Mouse (Mus musculus) kidney, postnatal 14 days (tissue): ENCODE measurements around the gene Ndufa4l2.

Experiments used
- DNase-seq: peaks from one replicate; pipeline ENCODE4 v3.0.0; 2022; ENCODE audit warnings: mixed read lengths

The Ndufa4l2 gene

GRCm38 (mm10) chr10:127526681-127527080 is 11.9 kb downstream of the Ndufa4l2 start:
- DNase-seq, result peak; percentile 75

DNA sequence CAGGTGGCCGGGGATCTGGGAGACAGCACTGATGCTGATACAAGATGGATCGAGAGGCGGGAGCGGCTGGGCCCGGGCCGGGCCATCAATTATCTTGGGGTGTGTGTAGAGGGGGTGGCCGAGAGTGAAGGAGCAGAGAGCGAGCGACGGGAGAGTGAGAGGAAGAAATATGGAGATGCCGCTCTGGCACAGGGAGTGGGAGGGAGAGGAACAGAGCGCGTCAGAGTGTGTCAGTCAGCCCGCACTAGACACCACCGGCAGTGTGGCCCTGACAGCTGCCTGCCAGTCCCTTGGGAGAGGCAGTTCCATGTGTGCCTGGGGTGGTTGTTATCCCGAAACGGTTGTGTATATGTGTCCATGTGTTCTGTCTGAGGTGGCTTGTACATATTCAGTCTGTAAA is 12.7 kb downstream of the Ndufa4l2 start:
- DNase-seq, result no peak

DNA sequence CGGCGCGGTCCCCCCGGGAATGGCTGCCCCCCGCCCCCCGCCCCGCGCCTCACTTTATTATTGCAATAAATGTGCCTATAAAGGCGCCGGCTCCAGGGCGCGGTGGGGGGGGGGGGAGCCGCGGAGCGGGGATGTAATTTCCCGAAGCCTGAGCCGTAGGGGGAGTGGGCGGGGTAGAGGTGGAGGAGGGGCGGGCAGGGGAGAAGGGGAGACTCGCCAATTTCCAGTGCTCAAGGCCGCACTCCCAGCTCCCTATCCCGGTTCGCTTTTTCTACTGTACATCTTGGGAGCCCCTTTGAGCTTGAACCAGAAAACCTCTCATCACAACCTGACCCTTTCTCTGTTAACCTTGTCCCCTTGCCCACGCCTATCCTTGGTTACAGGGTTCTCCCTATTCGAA is 16.2 kb downstream of the Ndufa4l2 start:
- DNase-seq, result no peak

DNA sequence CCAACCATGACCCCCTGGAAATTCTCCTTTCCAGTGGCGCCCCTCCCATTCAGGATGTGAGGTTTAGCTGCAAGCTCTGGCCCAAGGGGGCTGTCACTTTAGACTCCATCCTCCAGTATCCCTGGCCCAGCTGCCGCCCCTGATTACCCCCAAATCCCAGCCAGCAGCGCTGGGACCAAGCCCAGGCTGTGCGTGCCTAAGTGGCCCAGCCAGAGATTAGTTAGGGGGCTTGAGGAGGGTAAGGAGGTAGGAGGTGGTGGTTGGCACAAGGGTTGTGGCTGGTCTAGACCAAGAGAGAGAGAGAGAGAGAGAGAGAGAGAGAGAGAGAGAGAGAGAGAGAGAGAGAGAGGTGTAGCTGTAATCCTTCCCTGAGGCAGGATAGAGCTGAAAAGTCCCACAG is 16.8 kb downstream of the Ndufa4l2 start:
- DNase-seq, result no peak

DNA sequence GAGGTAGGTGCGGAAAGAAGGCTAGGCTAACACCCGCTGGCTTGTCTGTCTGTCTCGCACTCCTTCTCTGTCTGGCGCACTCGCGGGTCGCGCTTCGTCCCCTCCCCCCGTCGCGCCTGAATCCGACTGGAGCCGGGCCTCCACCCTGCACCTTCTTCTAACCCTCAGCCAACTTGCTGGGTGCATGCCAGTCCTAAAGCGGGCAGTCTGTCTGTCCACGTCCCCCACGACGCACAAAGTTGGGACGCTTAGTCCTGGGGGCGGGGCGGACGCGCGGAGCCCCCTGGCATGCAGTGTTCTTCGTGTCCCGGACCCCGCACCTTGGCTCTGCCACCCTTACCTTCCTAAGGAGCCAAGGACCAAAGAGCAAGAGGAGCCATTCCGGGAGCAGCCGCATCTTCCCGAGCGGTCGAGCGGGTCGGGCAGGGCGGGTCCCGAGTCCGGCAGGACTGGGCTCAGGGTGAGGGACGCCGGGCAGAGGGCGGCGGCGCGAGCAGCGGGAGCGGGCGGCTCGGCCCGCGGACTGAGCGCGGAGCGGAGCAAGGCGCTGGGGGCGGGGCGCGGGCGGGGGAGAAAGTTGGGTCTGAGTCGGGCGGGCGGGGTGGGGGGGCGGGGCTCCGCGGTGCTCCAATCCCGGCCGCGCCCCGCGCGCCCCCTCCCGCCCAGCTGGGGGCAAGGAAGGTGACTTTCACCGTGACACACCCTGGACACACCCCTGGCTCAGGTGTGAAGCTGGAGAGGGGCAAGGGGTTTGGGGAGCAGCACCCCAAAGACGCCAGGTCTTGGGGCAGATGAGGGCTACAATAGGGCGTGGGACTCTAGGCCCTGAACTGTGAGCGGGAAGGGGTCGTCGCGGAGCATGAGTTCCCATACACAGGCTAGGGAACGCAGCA is 19.5 kb downstream of the Ndufa4l2 start, which contains the start of gene Nxph4:
Gene Nxph4, minus strand, starts transcription at position 524 of the 893 bp plus-strand sequence.
- DNase-seq, result peak; percentile 53

- no peak for DNase-seq
Measured at GRCm38 (mm10) chr10:127534929-127535384, 20.2 kb downstream of the Ndufa4l2 start.

DNA sequence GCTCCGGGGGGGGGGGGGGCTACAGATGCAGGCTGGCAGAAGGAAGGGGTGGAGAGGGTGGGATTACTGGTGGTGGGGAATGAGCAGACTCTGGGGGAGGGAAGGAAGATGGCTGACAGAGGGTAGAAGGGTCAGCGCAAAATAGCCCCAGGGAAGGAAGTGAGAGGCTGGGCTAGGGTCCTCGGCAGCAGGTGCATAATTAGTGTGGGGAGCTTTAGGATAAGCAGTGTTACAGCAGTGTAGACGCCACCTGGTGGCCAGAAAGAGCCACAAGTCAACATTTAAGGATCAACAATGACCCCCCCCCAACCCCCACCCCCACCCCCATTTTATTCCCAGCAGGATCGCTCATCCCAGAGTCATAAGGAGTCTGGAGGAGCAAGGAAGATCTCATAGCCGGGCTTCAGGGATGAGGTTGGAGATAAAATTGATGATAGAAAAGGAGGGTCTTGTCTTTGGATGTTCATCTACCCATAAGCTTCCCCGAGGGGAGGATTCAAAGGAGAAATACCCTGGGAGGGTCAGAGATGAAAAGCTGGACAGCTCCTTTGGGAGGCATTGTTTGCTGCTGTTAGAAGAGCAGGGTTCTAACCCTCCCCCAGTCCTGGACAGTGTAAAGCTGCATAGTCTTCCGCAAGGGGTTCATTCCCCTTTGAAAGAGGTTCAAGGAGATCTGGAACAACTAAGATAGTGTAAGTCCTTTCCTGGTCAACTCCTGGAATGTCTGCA is 22.0 kb downstream of the Ndufa4l2 start:
- DNase-seq, result peak; percentile 65

GRCm38 (mm10) chr10:127537854-127538583 is 23.3 kb downstream of the Ndufa4l2 start:
- peak; percentile 88 for DNase-seq

- DNase-seq, result no peak
Measured at GRCm38 (mm10) chr10:127541510-127541909, 26.7 kb downstream of the Ndufa4l2 start.

DNA sequence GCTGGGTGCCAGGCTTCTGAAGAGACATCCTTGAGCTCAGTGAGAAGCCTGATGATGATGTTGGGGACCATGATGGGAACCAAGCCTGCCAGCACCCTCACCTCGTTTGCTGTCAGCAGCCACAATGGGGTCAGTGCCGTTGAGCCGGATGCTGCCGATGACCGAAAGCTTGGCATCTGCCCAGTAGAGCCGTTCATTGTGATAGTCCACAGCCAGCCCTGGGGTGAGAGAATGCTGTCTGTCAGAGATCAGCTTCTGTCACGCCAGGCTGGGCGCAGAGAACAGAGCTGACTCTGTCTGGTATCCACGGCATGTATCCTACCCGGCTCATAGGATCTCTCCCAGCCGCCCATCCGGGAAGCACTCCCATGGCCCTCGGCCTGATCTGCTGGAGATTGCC is 27.3 kb downstream of the Ndufa4l2 start:
- DNase-seq, result no peak

DNA sequence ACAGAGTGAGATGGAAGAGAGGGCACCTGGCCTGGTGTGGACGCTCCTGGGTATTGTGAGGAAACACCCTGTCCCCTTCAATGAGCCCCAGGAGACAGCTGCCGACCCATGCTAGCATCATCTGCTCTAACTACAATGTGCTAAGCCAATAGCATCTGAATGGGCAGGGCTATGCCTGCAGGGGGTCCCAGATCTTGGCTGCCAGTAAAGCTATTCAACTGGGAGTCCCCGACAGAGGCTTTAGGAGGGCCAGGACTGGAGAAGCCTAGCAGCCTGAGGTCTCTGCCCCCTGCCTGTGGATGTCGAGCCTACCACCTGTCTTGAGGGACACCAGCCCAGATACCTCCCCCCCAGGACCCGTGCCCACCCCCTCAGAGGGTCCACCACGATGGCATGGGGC is 28.0 kb downstream of the Ndufa4l2 start:
- no peak for DNase-seq

DNA sequence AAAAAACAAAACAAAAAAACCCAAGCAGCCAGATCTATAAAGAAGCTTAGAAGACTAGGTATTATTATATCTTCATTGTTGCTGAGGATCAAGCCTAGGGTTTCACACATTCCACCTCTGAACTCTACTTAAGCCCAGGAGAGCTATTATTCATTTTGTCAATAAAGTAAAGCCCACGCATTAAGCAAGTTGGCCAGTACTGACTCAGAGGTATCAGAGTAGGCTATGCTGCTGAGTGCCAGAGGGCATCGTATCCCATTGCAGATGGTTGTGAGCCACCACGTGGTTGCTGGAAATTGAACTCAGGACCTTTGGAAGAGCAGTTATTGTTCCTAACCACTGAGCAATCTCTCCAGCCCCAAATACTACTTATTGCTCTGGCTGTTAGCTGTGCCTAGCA is 29.1 kb downstream of the Ndufa4l2 start:
- no peak for DNase-seq

GRCm38 (mm10) chr10:127544375-127544774 is 29.6 kb downstream of the Ndufa4l2 start:
- no peak for DNase-seq

GRCm38 (mm10) chr10:127546505-127546904 is 31.7 kb downstream of the Ndufa4l2 start:
- no peak for DNase-seq

DNA sequence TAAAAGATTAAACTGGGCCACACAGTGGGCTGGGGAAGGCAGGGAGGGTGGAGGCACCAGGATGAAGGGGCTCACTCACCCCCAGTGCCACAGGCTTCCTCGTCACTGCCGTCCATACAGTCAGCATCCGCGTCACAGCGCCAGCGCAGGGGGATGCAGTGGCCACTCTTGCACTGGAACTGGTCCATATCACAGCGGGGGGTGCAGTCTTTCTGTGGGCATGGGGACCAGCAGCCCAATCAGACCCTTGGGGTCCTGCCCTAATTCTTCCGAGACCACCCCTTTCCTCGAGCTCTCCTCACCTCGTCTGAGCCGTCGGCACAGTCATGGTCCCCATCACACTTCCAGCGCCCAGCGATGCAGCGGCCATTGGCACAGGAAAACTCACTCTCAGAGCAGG is 33.5 kb downstream of the Ndufa4l2 start:
- DNase-seq, result no peak

- DNase-seq, result no peak
Measured at GRCm38 (mm10) chr10:127549892-127550291, 35.1 kb downstream of the Ndufa4l2 start.

DNA sequence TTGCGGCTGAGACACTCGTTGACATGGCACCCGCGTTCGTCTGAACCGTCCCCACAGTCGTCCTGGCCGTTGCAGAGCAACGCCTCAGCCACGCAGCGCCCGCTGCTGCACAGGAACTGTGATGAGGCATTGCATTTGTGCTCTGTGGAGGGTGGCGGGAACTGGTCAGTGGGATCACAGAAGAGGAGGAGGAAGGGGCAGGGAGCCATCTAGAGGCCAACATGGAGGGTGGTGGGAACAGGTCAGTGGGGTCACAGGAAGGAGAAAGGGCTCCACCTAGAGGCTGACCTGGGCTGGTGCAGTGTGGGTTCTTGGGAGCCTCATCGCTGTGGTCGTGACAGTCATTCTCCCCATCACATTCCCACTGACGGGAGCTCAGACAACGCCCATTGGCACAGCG is 40.9 kb downstream of the Ndufa4l2 start:
- DNase-seq, result no peak

GRCm38 (mm10) chr10:127557397-127557796 is 42.6 kb downstream of the Ndufa4l2 start:
- no peak for DNase-seq

DNA sequence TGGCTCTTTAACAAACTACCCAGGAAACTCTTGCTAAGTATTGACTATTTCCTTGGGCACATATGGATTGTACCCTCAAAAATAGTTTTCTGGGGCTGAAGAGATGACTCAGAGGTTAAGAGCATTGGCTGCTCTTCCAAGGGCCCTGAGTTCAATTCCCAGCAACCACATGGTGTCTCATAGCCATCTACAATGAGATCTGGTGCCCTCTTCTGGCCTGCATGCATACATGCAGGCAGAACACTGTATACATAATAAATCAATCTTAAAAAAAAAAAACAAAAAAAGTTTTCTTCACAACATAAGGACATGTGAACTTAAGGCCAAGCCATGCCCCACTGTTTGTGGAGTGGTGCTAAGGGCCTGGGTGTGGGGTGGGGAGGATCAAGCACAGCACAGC is 46.4 kb downstream of the Ndufa4l2 start:
- no peak for DNase-seq

- DNase-seq, result no peak
Measured at GRCm38 (mm10) chr10:127563840-127564239, 49.1 kb downstream of the Ndufa4l2 start.

- DNase-seq, result peak; percentile 57
Measured at GRCm38 (mm10) chr10:127564301-127564700, 49.5 kb downstream of the Ndufa4l2 start.
